Mouse (Mus musculus): ENCODE data around the gene E4f1.

E4f1 gene

GRCm38 (mm10) chr17:24469910-24470602 lies at the start of gene E4f1, which contains the start of gene Pgp:
E4f1 (minus strand) TSS chr17:24470313.
Pgp (plus strand) TSS chr17:24470392.
- DNase-seq (ENCODE audit: low spot score) = peak; percentile 98

- DNase-seq (ENCODE audit: low spot score) = no peak
Measured at GRCm38 (mm10) chr17:24514270-24515257, 44.5 kb upstream of the E4f1 start.

- peak; percentile 38 for DNase-seq (ENCODE audit: low spot score)
Measured at GRCm38 (mm10) chr17:24513609-24514008, 43.5 kb upstream of the E4f1 start.

GRCm38 (mm10) chr17:24507806-24508460 lies 37.8 kb upstream of the E4f1 start:
- DNase-seq (ENCODE audit: low spot score) = no peak

GRCm38 (mm10) chr17:24507129-24507664 lies 37.1 kb upstream of the E4f1 start:
- no peak for DNase-seq (ENCODE audit: low spot score)

- no peak for DNase-seq (ENCODE audit: low spot score)
Measured at GRCm38 (mm10) chr17:24506332-24507070, 36.4 kb upstream of the E4f1 start.

GRCm38 (mm10) chr17:24505286-24505955 lies 35.3 kb upstream of the E4f1 start:
- no peak for DNase-seq (ENCODE audit: low spot score)

- DNase-seq (ENCODE audit: low spot score) = no peak
Measured at GRCm38 (mm10) chr17:24504085-24504484, 34.0 kb upstream of the E4f1 start.

GRCm38 (mm10) chr17:24502208-24502607 lies 32.1 kb upstream of the E4f1 start:
- DNase-seq (ENCODE audit: low spot score) = no peak

- DNase-seq (ENCODE audit: low spot score) = no peak
Measured at GRCm38 (mm10) chr17:24496026-24496425, 25.9 kb upstream of the E4f1 start.

- no peak for DNase-seq (ENCODE audit: low spot score)
Measured at GRCm38 (mm10) chr17:24495443-24495842, 25.3 kb upstream of the E4f1 start.

- DNase-seq (ENCODE audit: low spot score) = peak; percentile 43
Measured at GRCm38 (mm10) chr17:24494627-24495335, 24.7 kb upstream of the E4f1 start.

GRCm38 (mm10) chr17:24490399-24490798 lies 20.3 kb upstream of the E4f1 start:
- no peak for DNase-seq (ENCODE audit: low spot score)

GRCm38 (mm10) chr17:24489265-24490030 lies 19.3 kb upstream of the E4f1 start:
- no peak for DNase-seq (ENCODE audit: low spot score)

GRCm38 (mm10) chr17:24488662-24489264 lies 18.6 kb upstream of the E4f1 start:
- DNase-seq (ENCODE audit: low spot score) = peak; percentile 34

GRCm38 (mm10) chr17:24488186-24488661 lies 18.1 kb upstream of the E4f1 start, which contains the start of gene Caskin1:
Caskin1 (plus strand) TSS chr17:24488601.
- DNase-seq (ENCODE audit: low spot score) = no peak

GRCm38 (mm10) chr17:24485090-24485860 lies 15.2 kb upstream of the E4f1 start:
- DNase-seq (ENCODE audit: low spot score) = no peak

- DNase-seq (ENCODE audit: low spot score) = no peak
Measured at GRCm38 (mm10) chr17:24483495-24483894, 13.4 kb upstream of the E4f1 start.

Measured in urinary bladder, postnatal 25 days (tissue).